Mouse (Mus musculus): Measurements from ENCODE around the gene Tgtp2. TPM values are rescaled to one million over a fixed set of nuclear protein-coding genes. Genes with fewer than 3 reads are reported as not detected.

Gene Tgtp2
- total RNA-seq, 2 experiments from 2014 or later, result 0.33 to 1.1 TPM

Other genes with a start within 250 kb of the Tgtp2 start
- gene Trim41, start 246.9 kb downstream of the Tgtp2 start, total RNA-seq (2021), result 10 to 100 TPM; 17.2 to 22.6 TPM
- gene Trim7, start 238.1 kb downstream of the Tgtp2 start, total RNA-seq (2021), result 10 to 100 TPM; 48.2 to 49.7 TPM
- gene Gm12184, start 237.6 kb downstream of the Tgtp2 start, total RNA-seq (2021), result under 1 TPM; 0.61 to 0.91 TPM
- gene Irgm1, start 192.5 kb downstream of the Tgtp2 start, total RNA-seq (2021), result 10 to 100 TPM in 1 of 2 experiments, 1 to 10 TPM in 1; 8.7 to 11.3 TPM
- gene Gm5431, start 162.0 kb downstream of the Tgtp2 start, total RNA-seq (2021), result under 1 TPM; 0.25 to 0.28 TPM
- under 1 TPM; 0.41 to 0.44 TPM for gene Psme2b, start 118.0 kb downstream of the Tgtp2 start, total RNA-seq (2021)
- gene Olfr56, start 85.3 kb downstream of the Tgtp2 start, total RNA-seq (2021), result not detected
- 1 to 10 TPM; 1.2 TPM for gene 9930111J21Rik1, start 84.8 kb downstream of the Tgtp2 start, total RNA-seq (2021)
- under 1 TPM; 0.26 to 0.27 TPM for gene Gm12185, start 72.0 kb downstream of the Tgtp2 start, total RNA-seq (2021)
- gene Tgtp1, start 70.0 kb downstream of the Tgtp2 start, total RNA-seq (2021), result 1 to 10 TPM in 1 of 2 experiments, under 1 TPM in 1; 0.33 to 1.2 TPM
- gene 9930111J21Rik2, start 13.0 kb downstream of the Tgtp2 start, total RNA-seq (2021), result 1 to 10 TPM; 1.6 to 1.7 TPM
- under 1 TPM; 0.59 to 0.64 TPM for gene Ifi47, start 12.4 kb upstream of the Tgtp2 start, total RNA-seq (2021)
- gene Olfr1396, start 50.7 kb upstream of the Tgtp2 start, total RNA-seq (2021), result not detected
- gene Olfr1395, start 78.1 kb upstream of the Tgtp2 start, total RNA-seq (2021), result not detected
- gene Olfr1394, start 90.2 kb upstream of the Tgtp2 start, total RNA-seq (2021), result not detected
- 1 to 10 TPM; 2.1 to 4.3 TPM for gene Btnl9, start 123.0 kb upstream of the Tgtp2 start, total RNA-seq (2021)
- gene Zfp62, start 139.1 kb upstream of the Tgtp2 start, total RNA-seq (2021), result 10 to 100 TPM; 17.2 to 20.9 TPM
- gene Mgat1, start 180.0 kb upstream of the Tgtp2 start, total RNA-seq (2021), result 10 to 100 TPM; 41.3 to 41.5 TPM
- gene Olfr1393, start 214.1 kb upstream of the Tgtp2 start, total RNA-seq (2021), result not detected
- not detected for gene Olfr1392, start 221.1 kb upstream of the Tgtp2 start, total RNA-seq (2021)
- not detected for gene Olfr10, start 240.5 kb upstream of the Tgtp2 start, total RNA-seq (2021)